Mouse (Mus musculus) forebrain, postnatal 0 days (tissue): Measurements from ENCODE around the gene T2. TPM values are rescaled to one million over a fixed set of nuclear protein-coding genes. Genes with fewer than 3 reads are reported as not detected.

Source experiments
- ATAC-seq: fragments of 200-750 bp; cut with Nextera tagmentation; 2 replicates; pipeline ENCODE4 v1.8.0; 2017; ENCODE audit warnings: mild to moderate bottlenecking, moderate library complexity
- DNase-seq: peaks from one replicate; pipeline ENCODE4 v3.0.0-alpha.2; 2015
- H3K27ac ChIP-seq: fragments of 300-500 bp; sonication (generic); 2 replicates; pipeline ENCODE4 v1.5.1; 2014; ENCODE audit warnings: low read depth, mild to moderate bottlenecking, antibody characterized with exemption, low read length, moderate library complexity, mixed read lengths
- H3K27me3 ChIP-seq: fragments of 300-500 bp; sonication (generic); 2 replicates; pipeline ENCODE4 v1.6.1; 2014; ENCODE audit warnings: mild to moderate bottlenecking, low read length, mixed read lengths; ENCODE audit not compliant: insufficient read depth
- H3K36me3 ChIP-seq: fragments of 300-500 bp; sonication (generic); 2 replicates; pipeline ENCODE4 v1.6.1; 2014; ENCODE audit warnings: mild to moderate bottlenecking, moderate library complexity; ENCODE audit not compliant: insufficient read depth
- H3K4me1 ChIP-seq: fragments of 300-500 bp; sonication (generic); 2 replicates; pipeline ENCODE4 v1.6.1; 2014; ENCODE audit warnings: antibody characterized with exemption; ENCODE audit not compliant: insufficient read depth
- H3K4me2 ChIP-seq: fragments of 300-500 bp; sonication (generic); 2 replicates; pipeline ENCODE4 v1.6.1; 2014; ENCODE audit warnings: low read depth, mild to moderate bottlenecking, moderate library complexity
- H3K4me3 ChIP-seq: fragments of 300-500 bp; sonication (generic); 2 replicates; pipeline ENCODE4 v1.5.1; 2014; ENCODE audit warnings: low read depth, low read length, mixed read lengths
- H3K9ac ChIP-seq: fragments of 300-500 bp; sonication (generic); 2 replicates; pipeline ENCODE4 v1.6.1; 2014; ENCODE audit warnings: mild to moderate bottlenecking
- H3K9me3 ChIP-seq: fragments of 300-500 bp; sonication (generic); 2 replicates; pipeline ENCODE4 v1.6.1; 2016; ENCODE audit warnings: low read length
- CTCF ChIP-seq: sonication (generic); IDR thresholded peaks from 2 replicates; pipeline ENCODE4 v1.5.1; 2016; ENCODE audit warnings: antibody characterized with exemption, control low read depth, low read depth
- WGBS: fragments of 180-500 bp; shearing (Covaris S2); extraction: QIAGEN DNeasy Blood & Tissue Kit; methylation state at CpG from one replicate; pipeline ENCODE4 v1.1.7; 2014; 5-methylcytosine and 5-hydroxymethylcytosine counted together
- polyA plus RNA-seq: library from polyadenylated mRNA; unstranded; fragments of >200 nt; fragmentation: Nextera tagmentation; extraction: Ambion mirVana; gene quantifications from 2 replicates; pipeline ENCODE4 v1.2.1, GENCODE M21; 2015
- total RNA-seq: library from RNA; depleted of rRNA; stranded (reverse); fragments of >200 nt; gene quantifications from 2 replicates; pipeline ENCODE4 v1.2.3, GENCODE M21; 2014

T2 gene
- total and polyA plus RNA-seq, 2 experiments from 2014 or later: 0.51 to 1.8 TPM

- H3K4me2 ChIP-seq: no peak overlapping the region
- ATAC-seq (no peak), DNase-seq (no peak)
- TF ChIP-seq CTCF: no peak
- no peaks in the 10 kb centered on the region for H3K9me3 ChIP-seq
- 50% methylated on average over 5 of the region's 5 CpGs for WGBS
- H3K9ac ChIP-seq: no peak overlapping the region
- 0 out of 2 replicates have a peak, but pooled peaks cover under 1% of the 10 kb centered on the region for H3K4me1 ChIP-seq
- H3K27me3 ChIP-seq: no peaks in the 10 kb centered on the region
- no peak overlapping the region for H3K27ac ChIP-seq
- H3K4me3 ChIP-seq: no peak overlapping the region
- H3K36me3 ChIP-seq: no peaks in the 10 kb centered on the region
Measured at GRCm38 (mm10) chr17:8377298-8377697, 21.5 kb downstream of the T2 start.

- 95% methylated on average over 2 of the region's 2 CpGs for WGBS
- H3K4me3 ChIP-seq: no peak overlapping the region
- no peak overlapping the region for H3K27ac ChIP-seq
- H3K27me3 ChIP-seq: peaks cover 9% of the 10 kb centered on the region
- H3K4me1 ChIP-seq: peaks cover 11% of the 10 kb centered on the region; the same call in 1 of the 2 replicates
- H3K36me3 ChIP-seq: no peaks in the 10 kb centered on the region
- ATAC-seq (no peak), DNase-seq (no peak)
- no peak for TF ChIP-seq CTCF
- no peak overlapping the region for H3K4me2 ChIP-seq
- H3K9me3 ChIP-seq: no peaks in the 10 kb centered on the region
- no peak overlapping the region for H3K9ac ChIP-seq
Measured at GRCm38 (mm10) chr17:8385441-8385840, 29.6 kb downstream of the T2 start.

- no peak overlapping the region; the same call in 1 of the 2 replicates for H3K27ac ChIP-seq
- peaks cover 11% of the 10 kb centered on the region; the same call in 1 of the 2 replicates for H3K4me1 ChIP-seq
- peaks cover 9% of the 10 kb centered on the region for H3K27me3 ChIP-seq
- TF ChIP-seq CTCF: peak; percentile 75
- H3K4me2 ChIP-seq: peak overlapping the region; percentile 52
- peak overlapping the region; percentile 49 for H3K9ac ChIP-seq
- DNase-seq (peak; percentile 73), ATAC-seq (peak; percentile 65)
- no peaks in the 10 kb centered on the region for H3K36me3 ChIP-seq
- WGBS: 2% methylated on average over 13 of the region's 13 CpGs
- H3K4me3 ChIP-seq: peak overlapping the region; percentile 31
- no peaks in the 10 kb centered on the region for H3K9me3 ChIP-seq
Measured at GRCm38 (mm10) chr17:8388463-8388862, 32.7 kb downstream of the T2 start.

DNA sequence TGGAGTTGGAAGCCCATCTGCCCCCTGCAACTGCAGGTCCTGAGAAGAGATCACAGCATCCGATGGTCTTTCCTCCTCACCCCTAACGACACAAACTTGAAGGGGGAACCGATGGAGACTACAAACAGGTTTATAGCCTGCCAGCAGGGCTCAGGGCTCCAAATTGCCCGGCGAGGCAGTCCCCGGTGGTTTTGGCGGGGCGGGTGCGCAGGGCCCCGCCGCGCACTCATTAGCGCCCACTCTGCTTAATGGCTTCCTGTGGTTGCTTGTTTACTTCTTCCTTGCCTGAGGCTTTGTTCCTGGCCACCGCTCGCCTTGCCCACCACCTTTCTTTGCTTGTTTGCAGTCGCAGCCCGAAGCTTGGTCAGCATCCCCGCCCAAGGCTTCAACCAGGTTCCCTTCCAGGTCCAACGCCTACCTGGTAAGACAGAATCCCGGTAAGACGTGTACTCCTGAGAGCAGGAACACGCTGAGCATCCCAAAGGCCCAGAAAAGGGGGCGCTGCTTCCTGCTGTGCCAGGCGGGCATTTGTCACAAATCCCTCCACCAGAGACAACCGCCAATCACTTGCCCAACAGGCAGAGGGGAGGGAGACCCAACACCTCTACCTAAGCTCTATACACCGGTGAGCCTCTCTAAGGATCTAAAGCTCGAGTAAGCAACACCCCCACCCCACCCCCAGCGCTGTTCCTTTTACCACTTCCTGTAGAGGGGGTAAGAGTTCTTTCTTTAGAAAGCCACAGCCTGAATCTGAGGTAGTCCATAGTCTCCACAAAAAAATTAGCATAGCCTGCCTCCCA is 33.4 kb downstream of the T2 start:
- Histone ChIP-seq H3K4me3 (peak overlapping the region; percentile 31), H3K27ac (no peak overlapping the region; the same call in 1 of the 2 replicates), H3K9me3 (no peaks in the 10 kb centered on the region), H3K9ac (peak overlapping the region; percentile 49), H3K27me3 (peaks cover 9% of the 10 kb centered on the region), H3K36me3 (no peaks in the 10 kb centered on the region), H3K4me2 (peak overlapping the region; percentile 52), H3K4me1 (peaks cover 11% of the 10 kb centered on the region; the same call in 1 of the 2 replicates)
- WGBS: 4% methylated on average over 28 of the region's 28 CpGs
- TF ChIP-seq CTCF: no peak
- ATAC-seq (peak; percentile 50), DNase-seq (peak; percentile 49)

DNA sequence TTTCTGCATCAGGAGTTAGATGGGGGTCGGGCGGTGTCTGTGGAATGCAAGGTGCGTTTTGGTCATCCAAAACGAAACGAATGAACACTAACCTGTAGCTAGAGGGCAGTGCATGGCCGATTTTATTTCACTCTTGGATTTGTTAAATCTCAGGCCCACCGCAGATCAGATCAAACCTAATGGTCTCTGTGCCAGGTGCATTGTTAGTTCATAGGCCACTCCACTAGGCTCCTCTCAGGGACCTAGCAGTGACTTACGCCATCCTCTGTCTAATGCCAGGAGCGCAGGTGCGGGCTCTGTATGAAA is 34.0 kb downstream of the T2 start:
- Histone ChIP-seq H3K4me1 (peaks cover 11% of the 10 kb centered on the region; the same call in 1 of the 2 replicates), H3K27me3 (peaks cover 9% of the 10 kb centered on the region), H3K4me3 (peak overlapping the region; percentile 31), H3K27ac (no peak overlapping the region), H3K9me3 (no peaks in the 10 kb centered on the region), H3K4me2 (peak overlapping the region; percentile 52), H3K9ac (0 out of 2 replicates have a peak overlapping the region, but pooled peaks have one; percentile 49), H3K36me3 (no peaks in the 10 kb centered on the region)
- ATAC-seq (no peak), DNase-seq (no peak)
- WGBS: 8% methylated on average over 10 of the region's 10 CpGs
- TF ChIP-seq CTCF: peak; percentile 28; the same call in 1 of the 2 replicates

GRCm38 (mm10) chr17:8390487-8390886 is 34.7 kb downstream of the T2 start:
- Histone ChIP-seq H3K9me3 (no peaks in the 10 kb centered on the region), H3K27me3 (peaks cover 9% of the 10 kb centered on the region), H3K9ac (no peak overlapping the region), H3K36me3 (no peaks in the 10 kb centered on the region), H3K27ac (no peak overlapping the region), H3K4me2 (no peak overlapping the region), H3K4me3 (no peak overlapping the region), H3K4me1 (peaks cover 11% of the 10 kb centered on the region; the same call in 1 of the 2 replicates)
- 64% methylated on average over 4 of the region's 4 CpGs for WGBS
- DNase-seq: no peak
- no peak for TF ChIP-seq CTCF
- no peak for ATAC-seq

DNA sequence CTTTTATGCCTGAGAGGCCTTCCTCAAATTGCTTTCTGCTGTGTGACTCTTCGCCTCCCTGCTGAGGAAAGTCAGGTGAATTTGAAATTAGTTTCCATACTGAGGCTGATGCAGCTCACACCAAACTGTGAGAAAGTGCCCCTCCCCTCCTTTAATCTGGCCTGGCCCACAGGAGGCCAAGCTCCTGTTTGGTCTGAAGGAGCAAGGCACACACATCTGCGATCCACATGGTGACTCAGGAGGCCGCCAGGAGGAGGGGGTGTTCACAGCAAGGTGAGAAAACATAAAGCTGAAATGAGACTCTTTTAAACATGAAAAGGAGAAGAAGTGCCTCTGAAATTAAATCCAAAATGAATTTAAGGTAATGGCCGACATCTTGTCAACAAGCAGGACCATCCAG is 40.6 kb downstream of the T2 start:
- WGBS: 64% methylated on average over 4 of the region's 4 CpGs
- Histone ChIP-seq H3K9me3 (no peaks in the 10 kb centered on the region), H3K27me3 (no peaks in the 10 kb centered on the region), H3K4me3 (no peak overlapping the region), H3K4me2 (no peak overlapping the region), H3K36me3 (no peaks in the 10 kb centered on the region), H3K4me1 (no peaks in the 10 kb centered on the region), H3K9ac (no peak overlapping the region), H3K27ac (no peak overlapping the region)
- ATAC-seq (no peak), DNase-seq (no peak)
- TF ChIP-seq CTCF: no peak
